Mouse (Mus musculus): Measurements from ENCODE around the gene Stx5a.

Stx5a gene

GRCm38 (mm10) chr19:8741243-8741869 is at the start of gene Stx5a:
Gene Stx5a, plus strand, starts transcription at chr19:8741413.
- peak; percentile 98 for DNase-seq (ENCODE audit: low spot score in 2 of 2)

GRCm38 (mm10) chr19:8691871-8692539 is 49.2 kb upstream of the Stx5a start:
- no peak for DNase-seq (ENCODE audit: low spot score in 2 of 2)

GRCm38 (mm10) chr19:8692740-8693139 is 48.5 kb upstream of the Stx5a start:
- no peak for DNase-seq (ENCODE audit: low spot score in 2 of 2)

DNA sequence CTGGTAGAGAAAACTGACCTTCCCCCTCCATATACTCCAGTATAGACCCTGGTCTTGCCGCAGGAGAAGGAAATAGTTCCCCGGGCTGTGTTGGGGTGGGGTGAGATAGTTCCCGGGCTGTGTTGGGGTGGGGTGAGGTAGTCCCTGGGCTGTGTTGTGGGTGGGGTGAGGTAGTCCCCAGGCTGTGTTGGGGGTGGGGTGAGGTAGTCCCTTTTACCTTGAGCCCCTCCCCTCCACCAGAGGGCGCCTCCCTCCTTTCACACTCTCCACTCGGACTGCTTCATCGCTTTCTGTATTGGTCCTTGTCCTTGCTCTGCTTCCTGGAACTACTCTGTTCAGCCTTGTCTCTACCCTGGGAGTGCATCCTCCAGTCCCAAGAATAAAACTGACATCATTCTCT is 45.9 kb upstream of the Stx5a start:
- DNase-seq (ENCODE audit: low spot score in 2 of 2), result no peak

DNA sequence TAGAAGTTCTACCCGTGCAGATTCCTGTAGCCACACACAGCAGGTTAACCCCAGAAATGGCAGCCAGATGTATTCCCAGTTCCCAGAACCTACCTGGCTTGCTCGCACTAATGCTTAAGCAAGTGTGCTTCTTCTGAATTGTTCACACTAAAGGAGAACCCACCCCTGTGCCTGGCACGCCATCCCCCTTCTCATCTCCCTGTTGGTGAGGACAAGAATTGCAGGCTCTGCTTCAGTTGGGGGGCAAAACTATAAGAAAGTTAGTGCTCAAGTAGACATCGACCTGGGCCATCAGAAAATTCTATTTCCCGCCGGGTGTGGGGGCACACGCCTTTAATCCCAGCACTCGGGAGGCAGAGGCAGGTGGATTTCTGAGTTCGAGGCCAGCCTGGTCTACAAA is 41.6 kb upstream of the Stx5a start:
- DNase-seq (ENCODE audit: low spot score in 2 of 2), result no peak

GRCm38 (mm10) chr19:8702458-8702857 is 38.8 kb upstream of the Stx5a start:
- no peak for DNase-seq (ENCODE audit: low spot score in 2 of 2)

DNA sequence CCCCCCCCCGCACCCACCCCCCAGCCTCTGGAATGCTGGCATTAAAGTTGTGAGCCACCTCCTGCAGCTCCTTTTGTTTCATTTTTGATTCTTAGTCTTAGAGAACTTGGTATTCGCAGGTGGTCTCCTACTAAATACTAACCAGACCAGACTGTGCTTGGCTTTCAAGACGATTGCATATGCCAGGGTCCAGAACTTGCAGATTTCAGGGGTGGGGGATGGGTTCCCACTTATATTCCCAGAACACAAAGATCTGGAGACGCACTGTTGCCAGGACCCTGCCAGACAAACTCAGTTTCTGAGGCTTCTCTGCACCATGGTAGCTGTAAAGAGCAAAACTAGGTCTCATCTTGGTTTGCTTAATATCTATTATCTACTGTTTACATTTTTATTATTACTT is 37.6 kb upstream of the Stx5a start:
- no peak for DNase-seq (ENCODE audit: low spot score in 2 of 2)

DNA sequence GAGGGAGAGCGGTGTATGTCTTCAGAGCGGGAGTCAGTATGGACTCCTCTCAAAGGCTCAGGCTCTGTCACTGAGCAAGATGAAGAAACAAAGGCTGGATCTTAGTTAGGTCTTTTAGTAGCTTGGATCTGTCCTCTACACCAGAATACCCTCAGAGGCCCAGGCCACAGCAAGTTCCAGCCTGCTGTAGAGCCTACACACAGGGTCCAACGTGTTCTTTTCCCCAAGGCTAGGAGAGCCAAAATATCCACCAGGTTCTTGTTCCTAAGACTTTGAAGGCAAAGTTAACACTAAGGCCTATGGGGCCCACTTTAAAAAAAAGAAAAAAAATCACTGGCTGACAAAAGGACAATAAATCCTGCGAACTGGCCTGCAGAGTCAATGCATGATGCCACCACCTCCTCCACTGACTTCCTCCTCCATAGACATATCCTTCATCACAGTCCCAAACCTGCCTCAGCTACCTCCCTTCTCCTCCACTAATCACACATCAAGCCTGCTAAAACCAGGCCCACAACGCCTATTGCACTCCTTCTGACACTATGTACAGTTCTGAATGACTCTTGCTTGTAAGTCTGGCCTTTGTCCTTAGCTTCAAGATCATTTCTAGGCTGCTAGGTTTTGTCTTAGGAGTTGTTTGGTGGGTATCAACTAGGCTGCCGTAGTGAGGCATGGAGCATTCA is 36.0 kb upstream of the Stx5a start:
- no peak for DNase-seq (ENCODE audit: low spot score in 2 of 2)

GRCm38 (mm10) chr19:8706132-8706667 is 35.0 kb upstream of the Stx5a start:
- DNase-seq (ENCODE audit: low spot score in 2 of 2), result no peak

- no peak for DNase-seq (ENCODE audit: low spot score in 2 of 2)
Observed at GRCm38 (mm10) chr19:8706930-8707329, 34.3 kb upstream of the Stx5a start.

- no peak for DNase-seq (ENCODE audit: low spot score in 2 of 2)
Observed at GRCm38 (mm10) chr19:8708954-8709353, 32.3 kb upstream of the Stx5a start.

GRCm38 (mm10) chr19:8710057-8710456 is 31.2 kb upstream of the Stx5a start:
- DNase-seq (ENCODE audit: low spot score in 2 of 2), result peak; percentile 59 to 68

- no peak for DNase-seq (ENCODE audit: low spot score in 2 of 2)
Observed at GRCm38 (mm10) chr19:8711506-8711905, 29.7 kb upstream of the Stx5a start.

DNA sequence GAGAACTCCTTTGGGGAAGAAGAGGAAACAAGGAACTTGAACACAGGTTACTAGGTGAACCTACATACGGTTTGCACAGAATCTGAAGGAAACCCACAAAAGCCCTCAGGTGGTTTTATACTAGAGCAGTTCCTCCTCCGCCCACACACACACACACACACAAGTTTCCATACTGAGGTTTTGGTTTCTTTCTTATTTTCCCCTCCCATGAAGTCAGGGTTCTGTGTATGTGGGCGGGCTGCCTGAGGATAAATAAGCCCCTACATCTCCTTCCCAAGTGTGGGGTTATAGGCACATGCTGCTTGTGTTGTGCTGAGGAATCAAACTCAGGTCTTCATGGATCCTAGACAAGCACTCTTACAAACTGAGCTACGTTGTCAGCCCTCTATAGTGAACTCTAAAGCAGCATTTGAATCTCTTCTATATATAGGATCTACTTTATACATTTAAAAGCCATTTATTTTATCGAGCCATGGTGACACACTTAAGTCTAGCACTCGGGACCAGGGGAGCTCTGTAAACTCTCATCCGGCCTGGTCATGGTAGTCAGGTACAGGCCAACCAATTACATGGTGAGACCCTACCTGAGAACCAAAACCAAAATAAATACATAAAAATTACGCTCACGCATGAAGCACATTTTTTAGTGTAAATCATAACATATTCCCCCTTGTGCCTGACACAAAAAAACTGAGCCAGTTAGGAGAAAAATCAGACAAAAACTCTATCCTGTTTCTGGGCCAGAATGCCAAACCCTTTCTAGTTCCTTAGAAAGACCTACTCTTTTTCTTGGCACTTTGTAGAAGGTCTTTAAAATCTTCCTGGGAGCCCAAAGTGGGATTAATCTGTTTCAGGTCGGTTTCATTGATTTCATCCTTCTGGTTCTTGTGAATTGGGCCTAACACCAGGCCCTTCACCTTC is 29.0 kb upstream of the Stx5a start:
- no peak for DNase-seq (ENCODE audit: low spot score in 2 of 2)

DNA sequence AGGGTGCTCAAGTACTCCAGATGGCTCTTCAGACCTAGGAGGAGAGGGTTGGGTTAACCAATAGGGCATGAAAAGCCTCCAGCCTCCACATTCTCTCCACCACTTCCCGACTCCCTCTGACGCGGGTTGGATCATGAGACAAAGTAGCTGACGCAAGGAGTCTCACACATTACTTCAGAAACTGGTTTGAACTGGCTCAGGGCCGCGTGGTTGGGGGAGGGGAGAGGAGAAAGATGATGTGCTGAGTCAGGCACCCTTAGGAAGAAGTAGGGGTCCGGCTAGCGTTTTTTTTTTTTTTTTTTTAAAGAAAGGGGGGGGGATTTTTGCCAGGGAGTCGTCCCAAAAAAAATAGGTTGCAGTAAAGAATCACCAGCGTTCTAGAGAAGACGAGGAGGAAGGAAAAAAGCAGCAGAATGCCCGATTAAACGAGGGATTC is 28.3 kb upstream of the Stx5a start:
- peak; percentile 81 to 88 for DNase-seq (ENCODE audit: low spot score in 2 of 2)

DNA sequence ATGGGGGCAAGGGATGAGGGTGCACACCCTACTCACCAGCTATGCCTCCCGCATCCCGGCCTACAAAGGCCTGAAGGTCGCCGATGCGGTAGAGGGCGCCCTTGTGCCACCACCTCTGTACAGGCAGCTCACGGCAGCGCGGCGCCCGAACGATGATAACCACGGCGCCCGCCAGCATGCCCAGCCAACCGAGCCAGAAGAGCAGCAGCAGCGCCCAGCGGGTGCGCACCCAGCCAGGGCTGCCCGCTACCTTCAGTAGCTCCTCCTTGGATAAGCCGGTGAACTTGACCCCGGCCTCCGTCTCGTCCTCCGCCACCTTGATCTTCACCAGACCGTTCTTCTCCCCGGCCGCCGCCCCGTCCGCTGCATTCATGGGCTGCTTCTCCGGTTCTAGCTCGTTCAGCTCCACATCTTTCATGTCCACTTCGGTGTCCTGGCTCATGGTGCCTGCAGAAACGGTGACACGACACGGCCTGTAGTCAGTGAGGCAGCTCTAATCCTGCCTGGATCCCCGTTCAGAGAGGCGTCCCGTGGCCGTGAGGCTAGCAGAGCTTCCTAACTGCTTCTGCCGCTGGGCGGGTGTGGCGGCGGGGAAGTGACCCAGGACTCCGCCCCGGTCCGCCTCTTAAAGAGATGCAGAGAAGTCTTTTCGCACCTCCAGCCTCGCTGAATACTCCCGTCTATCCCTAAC is 27.8 kb upstream of the Stx5a start:
- DNase-seq (ENCODE audit: low spot score in 2 of 2), result peak; percentile 95

- DNase-seq (ENCODE audit: low spot score in 2 of 2), result no peak
Observed at GRCm38 (mm10) chr19:8713997-8714652, 27.1 kb upstream of the Stx5a start.

DNA sequence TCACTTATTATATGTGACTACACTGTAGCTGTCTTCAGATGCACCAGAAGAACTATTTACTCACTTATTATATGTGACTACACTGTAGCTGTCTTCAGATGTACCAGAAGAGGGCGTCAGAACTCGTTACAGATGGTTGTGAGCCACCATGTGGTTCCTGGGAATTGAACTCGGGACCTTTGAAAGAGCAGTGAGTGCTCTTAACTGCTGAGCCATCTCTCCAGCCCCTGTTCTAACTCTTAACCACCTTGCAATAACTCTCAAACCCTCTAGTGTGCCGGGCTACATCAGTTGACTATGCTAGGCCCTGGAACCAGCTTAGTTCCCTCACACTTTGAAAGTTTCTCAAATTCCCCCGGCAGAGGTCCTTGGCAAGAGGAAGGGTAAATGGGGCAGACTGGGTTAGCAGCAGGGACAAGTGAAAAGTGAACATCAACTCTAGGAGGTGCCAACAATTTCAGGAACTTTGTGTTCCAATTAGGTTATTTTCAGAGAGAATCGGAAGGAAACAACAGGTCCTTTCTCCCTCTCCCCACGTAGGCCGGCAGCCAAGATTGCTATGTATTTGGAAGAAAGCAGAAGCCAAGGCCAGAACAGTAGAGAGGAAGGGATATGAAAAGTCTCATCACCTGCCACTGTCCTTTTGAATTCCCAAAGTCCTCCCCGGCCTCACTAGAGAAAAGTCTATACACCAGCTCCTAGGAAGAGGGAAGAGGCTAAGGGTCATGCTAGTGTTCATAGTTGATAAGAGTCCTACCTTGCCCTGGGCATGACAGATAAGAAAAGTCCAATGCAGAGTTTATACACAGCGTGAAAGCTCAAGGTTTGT is 26.3 kb upstream of the Stx5a start:
- no peak for DNase-seq (ENCODE audit: low spot score in 2 of 2)

GRCm38 (mm10) chr19:8715868-8716766 is 25.1 kb upstream of the Stx5a start:
- DNase-seq (ENCODE audit: low spot score in 2 of 2), result no peak
